In the genomic region with DNA sequence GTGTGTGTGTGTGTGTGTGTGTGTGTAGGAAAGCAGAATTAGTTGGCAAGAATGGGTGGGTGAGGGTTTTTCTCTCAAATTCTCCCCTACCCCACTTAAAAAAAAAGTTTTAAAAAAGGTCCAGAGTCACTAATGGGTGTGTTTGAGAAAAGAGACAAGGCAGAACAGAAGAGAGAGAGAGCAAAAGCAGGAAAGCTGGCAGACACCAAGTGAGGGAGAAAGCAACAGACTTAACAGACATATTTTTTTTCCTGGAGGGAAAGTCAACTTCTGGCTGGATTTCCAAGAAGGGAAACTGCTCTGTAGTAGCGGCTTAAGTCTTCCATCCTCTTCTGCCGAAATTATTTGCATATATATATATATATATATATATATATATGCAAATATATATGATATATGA, we compare ENCODE assay signal across 7 mouse cellular contexts. TPM values are rescaled to one million over a fixed set of nuclear protein-coding genes. Genes with fewer than 3 reads are reported as not detected.
DNase-seq lines count a peak whose midpoint lies in the region; ATAC-seq lines count a peak whose summit lies in the region.

No protein-coding gene starts in this region.

- H3K27ac ChIP-seq in neural tube, embryonic 11.5 days (ENCODE audit: low read depth, low read length): no peak overlapping the region
- H3K27ac ChIP-seq in forebrain, embryonic 15.5 days (replicated peaks): peak overlapping the region; percentile 90
- no peak overlapping the region for H3K27ac ChIP-seq in liver, embryonic 11.5 days (ENCODE audit: low read depth, low read length)
- H3K27ac ChIP-seq in stomach, embryonic 15.5 days: peak overlapping the region; percentile 94

- no peak overlapping the region for H3K4me3 ChIP-seq in neural tube, embryonic 11.5 days (ENCODE audit: low read depth, low read length)
- peak overlapping the region; percentile 93 for H3K4me3 ChIP-seq in forebrain, embryonic 15.5 days
- H3K4me3 ChIP-seq in liver, embryonic 11.5 days (ENCODE audit: low read depth, low read length): peak overlapping the region; percentile 66
- H3K4me3 ChIP-seq in stomach, embryonic 15.5 days (replicated peaks): peak overlapping the region; percentile 77

- H3K36me3 ChIP-seq in neural tube, embryonic 11.5 days (ENCODE audit: control insufficient read depth, insufficient read depth, low read length): no peaks in the 10 kb centered on the region
- H3K36me3 ChIP-seq in forebrain, embryonic 15.5 days: no peaks in the 10 kb centered on the region
- no peaks in the 10 kb centered on the region for H3K36me3 ChIP-seq in liver, embryonic 11.5 days (ENCODE audit: control insufficient read depth, insufficient read depth, low read length)
- H3K36me3 ChIP-seq in stomach, embryonic 15.5 days: no peaks in the 10 kb centered on the region

- DNase-seq in neural tube, embryonic 11.5 days (ENCODE audit: low spot score): no peak
- no peak for DNase-seq in neural tube, embryonic 10.5 days (ENCODE audit: extremely low spot score, low spot score)
- DNase-seq in liver, embryonic 11.5 days (ENCODE audit: low spot score): no peak
- DNase-seq in spleen, postnatal 14 days (ENCODE audit: low spot score in 2 of 2): no peak
- no peak for DNase-seq in cerebellum, postnatal 25 days

- H3K27me3 ChIP-seq in neural tube, embryonic 11.5 days (ENCODE audit: control insufficient read depth, insufficient read depth, low read length): no peaks in the 10 kb centered on the region
- no peaks in the 10 kb centered on the region for H3K27me3 ChIP-seq in forebrain, embryonic 15.5 days
- H3K27me3 ChIP-seq in liver, embryonic 11.5 days (replicated peaks; ENCODE audit: control insufficient read depth, insufficient read depth, low read length): peaks cover 39% of the 10 kb centered on the region
- H3K27me3 ChIP-seq in stomach, embryonic 15.5 days (replicated peaks): no peaks in the 10 kb centered on the region

- H3K4me1 ChIP-seq in neural tube, embryonic 11.5 days (ENCODE audit: control insufficient read depth, insufficient read depth, low read length): peaks cover 12% of the 10 kb centered on the region
- H3K4me1 ChIP-seq in forebrain, embryonic 15.5 days: peaks cover 21% of the 10 kb centered on the region
- H3K4me1 ChIP-seq in liver, embryonic 11.5 days (replicated peaks; ENCODE audit: control insufficient read depth, insufficient read depth, low read length): no peaks in the 10 kb centered on the region; the same call in 1 of the 2 replicates
- H3K4me1 ChIP-seq in stomach, embryonic 15.5 days: peaks cover 25% of the 10 kb centered on the region

- no peaks in the 10 kb centered on the region for H3K9me3 ChIP-seq in neural tube, embryonic 11.5 days (ENCODE audit: control insufficient read depth, low read length)
- H3K9me3 ChIP-seq in forebrain, embryonic 15.5 days: no peaks in the 10 kb centered on the region
- no peaks in the 10 kb centered on the region for H3K9me3 ChIP-seq in liver, embryonic 11.5 days (ENCODE audit: control insufficient read depth, low read length)
- no peaks in the 10 kb centered on the region for H3K9me3 ChIP-seq in stomach, embryonic 15.5 days

- WGBS in neural tube, embryonic 11.5 days: 61% methylated on average over 2 of the region's 2 CpGs
- whole genome bisulfite sequencing in forebrain, embryonic 15.5 days: 26% methylated on average over 2 of the region's 2 CpGs
- 50% methylated on average over 2 of the region's 2 CpGs for WGBS in liver, embryonic 11.5 days
- WGBS in stomach, embryonic 15.5 days: 17% methylated on average over 2 of the region's 2 CpGs

- H3K4me2 ChIP-seq in neural tube, embryonic 11.5 days (ENCODE audit: low read depth): peak overlapping the region; percentile 89
- peak overlapping the region; percentile 78 for H3K4me2 ChIP-seq in forebrain, embryonic 15.5 days (replicated peaks)
- H3K4me2 ChIP-seq in liver, embryonic 11.5 days: peak overlapping the region; percentile 85
- peak overlapping the region; percentile 75 for H3K4me2 ChIP-seq in stomach, embryonic 15.5 days

- H3K9ac ChIP-seq in neural tube, embryonic 11.5 days (ENCODE audit: low read length): no peak overlapping the region
- H3K9ac ChIP-seq in forebrain, embryonic 15.5 days (replicated peaks): 0 out of 2 replicates have a peak overlapping the region, but pooled peaks have one; percentile 67
- H3K9ac ChIP-seq in liver, embryonic 11.5 days (ENCODE audit: low read depth, low read length): no peak overlapping the region
- no peak overlapping the region for H3K9ac ChIP-seq in stomach, embryonic 15.5 days

- no peak for ATAC-seq in neural tube, embryonic 11.5 days (ENCODE audit: insufficient read depth, low FRiP score, low TSS enrichment)
- no peak for ATAC-seq in forebrain, embryonic 15.5 days (replicated peaks)
- no peak for ATAC-seq in liver, embryonic 11.5 days (replicated peaks; ENCODE audit: low FRiP score)
- ATAC-seq in stomach, embryonic 15.5 days (ENCODE audit: insufficient read depth, low FRiP score, low read depth): no peak

RNA-seq across cellular contexts. Expression of a gene that starts 0.5 kb away (rescaled TPM):
- polyA plus RNA-seq in neural tube, embryonic 11.5 days (2014; fragmentation: Nextera tagmentation; extraction: Ambion mirVana): 10.8 and 11.3 TPM in 2 replicates
- polyA plus RNA-seq in forebrain, embryonic 15.5 days (2015; fragmentation: Nextera tagmentation; extraction: Ambion mirVana): 7.9 and 8.6 TPM in 2 replicates
- polyA plus RNA-seq in liver, embryonic 11.5 days (2014; fragmentation: Nextera tagmentation; extraction: Ambion mirVana): 4.3 and 4.8 TPM in 2 replicates
- 10.2 and 10.9 TPM in 2 replicates for polyA plus RNA-seq in stomach, embryonic 15.5 days (2015; fragmentation: Nextera tagmentation; extraction: Ambion mirVana)

RNA-seq across cellular contexts. Expression of a gene that starts 40.7 kb away (rescaled TPM):
- polyA plus RNA-seq in neural tube, embryonic 11.5 days (2014; fragmentation: Nextera tagmentation; extraction: Ambion mirVana): 19.7 and 20.0 TPM in 2 replicates
- polyA plus RNA-seq in forebrain, embryonic 15.5 days (2015; fragmentation: Nextera tagmentation; extraction: Ambion mirVana): 9.1 and 10.8 TPM in 2 replicates
- 35.2 and 35.8 TPM in 2 replicates for polyA plus RNA-seq in liver, embryonic 11.5 days (2014; fragmentation: Nextera tagmentation; extraction: Ambion mirVana)
- 25.7 and 27.4 TPM in 2 replicates for polyA plus RNA-seq in stomach, embryonic 15.5 days (2015; fragmentation: Nextera tagmentation; extraction: Ambion mirVana)

Comparison
In these comparisons a context has a peak if more than half of its experiments do, and no peak if none do; other contexts are left out.
1. H3K27ac ChIP-seq: peak in forebrain, embryonic 15.5 days (single experiment) and stomach, embryonic 15.5 days (single experiment); none in neural tube, embryonic 11.5 days (single experiment) and liver, embryonic 11.5 days (single experiment).
2. Peak in every context shown above with its lines, with median percentiles within 50 percentile points of each other: H3K4me2 ChIP-seq.